Mouse (Mus musculus): ENCODE results near the gene 2410015M20Rik. TPM values are rescaled to one million over a fixed set of nuclear protein-coding genes. Genes with fewer than 3 reads are reported as not detected.
"Not testable (repeated sequence)": the region's sequence is repeated elsewhere in the genome, so short reads cannot be mapped to it uniquely, and the experiment has no call there.

Gene 2410015M20Rik
- total and polyA plus RNA-seq, 2 experiments from 2014 or later, result 79.7 to 247 TPM

DNA sequence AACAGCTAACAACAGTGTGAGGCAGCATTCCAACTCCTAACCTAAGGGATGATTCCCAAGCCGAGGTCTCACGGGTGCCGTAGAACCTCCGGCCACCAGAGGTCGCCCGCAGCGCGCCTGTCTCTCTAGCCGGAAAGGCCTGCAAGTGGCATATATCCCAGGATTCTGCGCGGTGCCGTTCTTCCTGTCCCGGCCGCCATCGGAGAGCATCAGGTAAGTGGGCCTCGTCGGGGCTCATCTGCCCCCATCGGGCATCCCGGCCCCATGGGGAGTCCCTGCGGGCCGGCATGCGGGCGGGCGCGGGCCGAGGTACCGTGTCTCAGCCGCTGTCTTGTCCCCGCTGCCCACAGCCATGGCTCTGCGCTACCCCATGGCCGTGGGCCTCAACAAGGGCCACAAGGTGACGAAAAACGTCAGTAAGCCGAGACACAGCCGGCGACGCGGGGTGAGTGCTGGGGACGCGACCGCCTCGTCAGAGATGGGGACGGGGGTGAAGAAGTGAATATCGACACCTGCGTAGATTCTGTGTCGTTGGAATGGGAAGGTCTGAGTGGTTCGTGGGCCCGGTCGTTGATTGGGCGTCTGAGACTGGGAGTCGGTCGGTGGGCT, 3.8 kb upstream of the 2410015M20Rik start, which contains the start of gene Rpl36:
TSS of gene Rpl36 (plus strand) at position 181 of the 609 bp plus-strand sequence.
- Histone ChIP-seq H3K4me3 (ENCODE audit: low read length) (peak within 1 kb of the TSS; percentile 65), H3K4me1 (ENCODE audit: insufficient read depth, low read length) (peaks cover 7% of the 10 kb centered on the region; the same call in 1 of the 2 replicates), H3K9ac (replicated peaks; ENCODE audit: low read length) (peak within 1 kb of the TSS; percentile 71), H3K27me3 (ENCODE audit: insufficient read depth, low read length) (no peaks in the 10 kb centered on the region), H3K4me2 (ENCODE audit: low read depth, low read length) (peak within 1 kb of the TSS; percentile 77), H3K9me3 (ENCODE audit: low read length) (no peaks in the 10 kb centered on the region), H3K27ac (peak within 1 kb of the TSS; percentile 97), H3K36me3 (ENCODE audit: insufficient read depth, low read length) (peaks cover 28% of the 10 kb centered on the region)
- WGBS, result 1% methylated on average over 52 of the region's 52 CpGs
- peak; percentile 95 for TF ChIP-seq CTCF (IDR thresholded peaks at IDR 0.05; ENCODE audit: low read depth)
- peak; percentile 71 for ATAC-seq
- DNase-seq (ENCODE audit: low spot score), result peak; percentile 96

DNA sequence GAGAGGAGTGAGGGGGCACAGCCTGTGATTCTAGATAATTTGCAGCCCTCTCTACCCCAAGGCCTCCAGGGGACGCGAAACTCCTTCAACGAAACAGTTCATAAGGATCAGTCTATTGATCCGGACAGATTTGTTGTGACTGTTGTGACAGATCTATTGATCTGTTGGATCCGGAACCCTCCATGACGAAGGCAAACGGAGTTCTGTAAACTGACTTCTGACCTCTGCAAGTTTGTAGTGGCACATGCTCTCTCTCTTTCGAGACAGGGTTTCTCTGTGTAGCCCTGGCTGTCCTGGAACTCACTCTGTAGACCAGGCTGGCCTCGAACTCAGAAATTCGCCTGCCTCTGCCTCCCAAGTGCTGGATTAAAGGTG, 3.0 kb upstream of the 2410015M20Rik start:
- not testable (repeated sequence) for H3K9me3 ChIP-seq (ENCODE audit: low read length); H3K27me3 ChIP-seq (ENCODE audit: insufficient read depth, low read length); H3K27ac ChIP-seq; DNase-seq (ENCODE audit: low spot score); H3K4me2 ChIP-seq (ENCODE audit: low read depth, low read length); H3K4me3 ChIP-seq (ENCODE audit: low read length); H3K4me1 ChIP-seq (ENCODE audit: insufficient read depth, low read length); ATAC-seq; H3K9ac ChIP-seq (replicated peaks; ENCODE audit: low read length)
- WGBS, result 80% methylated on average over 10 of the region's 10 CpGs
- H3K36me3 ChIP-seq (ENCODE audit: insufficient read depth, low read length), result peaks cover 21% of the 10 kb centered on the region

DNA sequence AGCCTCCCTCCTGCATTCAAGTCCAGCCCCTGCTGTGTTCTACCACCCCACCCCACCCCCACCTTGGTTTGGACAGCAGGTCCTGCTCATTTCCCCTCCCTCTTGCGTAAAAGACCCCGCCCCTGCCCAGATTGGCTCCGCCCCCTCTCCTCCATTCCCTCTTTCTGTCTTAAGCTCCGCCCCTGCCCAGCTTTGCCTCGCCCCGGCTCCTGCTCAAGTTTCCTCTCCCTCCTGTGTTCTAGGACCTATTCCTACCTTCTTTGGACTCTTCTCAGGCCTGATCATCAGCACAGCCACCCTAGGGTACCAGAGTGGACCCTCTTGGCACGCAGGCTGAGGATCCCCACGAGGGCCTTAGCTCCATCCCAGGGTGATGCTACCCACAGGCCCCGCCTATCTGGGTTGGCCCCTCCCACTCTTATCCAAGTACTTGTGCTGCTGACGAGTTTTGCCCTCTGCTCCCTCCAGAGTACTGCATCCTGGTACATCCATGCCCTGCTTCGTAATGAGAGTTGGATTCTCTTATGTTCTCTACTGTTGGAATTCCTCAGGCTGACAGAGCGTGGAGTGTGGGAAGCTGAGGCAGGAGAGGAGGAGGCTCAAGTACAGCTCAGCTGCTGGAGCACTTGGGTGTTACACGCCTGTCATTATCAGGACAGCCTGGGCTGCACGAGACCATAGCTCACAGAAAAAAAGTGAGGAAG, 2.4 kb upstream of the 2410015M20Rik start:
- Histone ChIP-seq H3K27me3 (ENCODE audit: insufficient read depth, low read length) (no peaks in the 10 kb centered on the region), H3K27ac (no peak overlapping the region), H3K9ac (replicated peaks; ENCODE audit: low read length) (no peak overlapping the region), H3K4me2 (ENCODE audit: low read depth, low read length) (no peak overlapping the region), H3K4me3 (ENCODE audit: low read length) (no peak overlapping the region), H3K36me3 (ENCODE audit: insufficient read depth, low read length) (peaks cover 20% of the 10 kb centered on the region), H3K4me1 (ENCODE audit: insufficient read depth, low read length) (peaks cover 8% of the 10 kb centered on the region; the same call in 1 of the 2 replicates), H3K9me3 (ENCODE audit: low read length) (no peaks in the 10 kb centered on the region)
- no peak for ATAC-seq
- 16% methylated on average over 14 of the region's 14 CpGs for WGBS
- no peak for DNase-seq (ENCODE audit: low spot score)
- no peak for TF ChIP-seq CTCF (IDR thresholded peaks at IDR 0.05; ENCODE audit: low read depth)

DNA sequence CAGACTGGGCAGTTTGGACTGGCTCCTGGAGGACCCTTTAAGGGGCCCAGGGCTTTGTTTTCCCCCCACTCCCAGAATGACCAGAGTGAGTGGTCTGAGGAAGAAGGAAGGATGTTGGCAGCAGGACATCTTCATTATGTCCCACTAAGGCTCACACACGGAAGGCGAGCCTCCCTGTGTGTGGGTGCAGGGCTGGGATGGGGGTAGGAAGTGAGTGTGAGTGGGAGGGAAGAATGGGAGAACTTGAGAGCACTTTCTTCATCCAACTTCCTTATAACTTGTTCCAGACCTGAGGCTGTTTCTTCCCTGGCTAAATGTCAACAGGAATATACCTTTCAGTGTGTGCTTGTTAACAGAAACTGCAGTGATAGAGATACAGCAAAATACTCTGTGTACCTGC, 1.8 kb upstream of the 2410015M20Rik start:
- Histone ChIP-seq H3K27ac (no peak overlapping the region), H3K4me3 (ENCODE audit: low read length) (no peak overlapping the region), H3K9ac (replicated peaks; ENCODE audit: low read length) (no peak overlapping the region), H3K4me2 (ENCODE audit: low read depth, low read length) (no peak overlapping the region), H3K4me1 (ENCODE audit: insufficient read depth, low read length) (peaks cover 8% of the 10 kb centered on the region; the same call in 1 of the 2 replicates), H3K36me3 (ENCODE audit: insufficient read depth, low read length) (peaks cover 20% of the 10 kb centered on the region), H3K9me3 (ENCODE audit: low read length) (no peaks in the 10 kb centered on the region), H3K27me3 (ENCODE audit: insufficient read depth, low read length) (no peaks in the 10 kb centered on the region)
- no peak for ATAC-seq
- no peak for DNase-seq (ENCODE audit: low spot score)
- WGBS, result 69% methylated on average over 2 of the region's 2 CpGs
- no peak for TF ChIP-seq CTCF (IDR thresholded peaks at IDR 0.05; ENCODE audit: low read depth)

DNA sequence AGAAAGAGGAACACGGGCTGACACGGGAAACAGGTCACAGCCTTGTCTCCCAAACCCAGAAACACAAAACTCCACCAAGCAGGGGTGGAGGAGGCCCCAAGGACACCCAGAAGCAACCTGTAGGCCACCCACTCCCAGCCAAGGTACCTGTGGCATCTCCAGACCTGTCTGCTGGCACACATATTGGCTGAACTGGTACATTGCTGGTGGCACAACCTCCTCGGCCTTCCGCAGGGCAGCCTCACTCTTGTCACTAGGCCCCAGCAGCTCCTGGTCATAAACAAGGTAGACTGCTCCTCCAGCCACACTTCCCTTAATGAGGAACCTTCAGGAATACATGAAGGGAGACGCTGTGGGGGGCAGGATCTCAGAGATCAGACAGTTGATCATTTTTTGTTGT, 872 bp downstream of the 2410015M20Rik start:
- H3K9me3 ChIP-seq (ENCODE audit: low read length), result no peaks in the 10 kb centered on the region
- ATAC-seq (no peak), DNase-seq (ENCODE audit: low spot score) (no peak)
- peak overlapping the region; percentile 82; the same call in 1 of the 2 replicates for H3K9ac ChIP-seq (replicated peaks; ENCODE audit: low read length)
- H3K27ac ChIP-seq, result peak overlapping the region; percentile 86
- TF ChIP-seq CTCF (IDR thresholded peaks at IDR 0.05; ENCODE audit: low read depth), result no peak
- peak overlapping the region; percentile 58 for H3K4me3 ChIP-seq (ENCODE audit: low read length)
- peaks cover 8% of the 10 kb centered on the region; the same call in 1 of the 2 replicates for H3K4me1 ChIP-seq (ENCODE audit: insufficient read depth, low read length)
- no peaks in the 10 kb centered on the region for H3K27me3 ChIP-seq (ENCODE audit: insufficient read depth, low read length)
- peak overlapping the region; percentile 74 for H3K4me2 ChIP-seq (ENCODE audit: low read depth, low read length)
- 62% methylated on average over 5 of the region's 5 CpGs for WGBS
- H3K36me3 ChIP-seq (ENCODE audit: insufficient read depth, low read length), result peaks cover 35% of the 10 kb centered on the region

DNA sequence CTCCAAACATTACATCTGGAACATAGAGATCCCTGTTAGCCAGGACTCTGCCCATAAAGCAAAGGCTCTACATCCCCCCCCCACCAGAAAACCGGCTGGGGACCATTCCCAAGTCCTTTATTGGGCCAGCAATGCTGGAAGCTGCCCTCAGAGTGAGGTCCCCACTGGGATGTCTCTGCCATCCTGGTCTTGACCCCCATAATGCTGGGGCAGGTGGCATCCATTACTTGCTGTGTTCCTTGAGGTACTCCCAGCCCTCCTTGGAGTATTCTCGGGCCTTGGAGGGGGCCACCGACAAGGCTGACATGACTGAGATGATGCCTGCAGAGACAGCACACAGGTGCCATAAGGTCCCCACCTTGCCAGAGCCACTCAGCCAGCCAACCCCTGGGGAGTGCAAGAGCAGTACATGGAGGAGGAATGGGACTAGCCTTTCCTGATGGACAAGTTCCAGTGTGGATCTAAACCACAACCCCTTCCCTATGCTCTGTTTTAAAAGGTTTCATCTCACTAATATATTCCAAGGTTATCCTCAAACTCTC, 2.0 kb downstream of the 2410015M20Rik start:
- no peak overlapping the region for H3K4me2 ChIP-seq (ENCODE audit: low read depth, low read length)
- H3K27me3 ChIP-seq (ENCODE audit: insufficient read depth, low read length), result no peaks in the 10 kb centered on the region
- H3K4me3 ChIP-seq (ENCODE audit: low read length), result no peak overlapping the region
- ATAC-seq, result no peak
- no peaks in the 10 kb centered on the region for H3K9me3 ChIP-seq (ENCODE audit: low read length)
- H3K36me3 ChIP-seq (ENCODE audit: insufficient read depth, low read length), result peaks cover 47% of the 10 kb centered on the region
- H3K4me1 ChIP-seq (ENCODE audit: insufficient read depth, low read length), result peaks cover 8% of the 10 kb centered on the region; the same call in 1 of the 2 replicates
- H3K9ac ChIP-seq (replicated peaks; ENCODE audit: low read length), result no peak overlapping the region
- 74% methylated on average over 3 of the region's 3 CpGs for WGBS
- DNase-seq (ENCODE audit: low spot score), result no peak
- H3K27ac ChIP-seq, result no peak overlapping the region
- no peak for TF ChIP-seq CTCF (IDR thresholded peaks at IDR 0.05; ENCODE audit: low read depth)

All from hindbrain, postnatal 0 days (tissue).